Mouse (Mus musculus) thymus, postnatal 36 days (tissue): ENCODE results near the gene Zar1.
"Not testable (repeated sequence)": the region's sequence is repeated elsewhere in the genome, so short reads cannot be mapped to it uniquely, and the experiment has no call there.

Experiments
- DNase-seq, 2 experiments: peaks; one replicate each; pipeline ENCODE4 v3.0.0; 2022; ENCODE audit warnings: mixed read lengths in 2 of 2

Gene Zar1

DNA sequence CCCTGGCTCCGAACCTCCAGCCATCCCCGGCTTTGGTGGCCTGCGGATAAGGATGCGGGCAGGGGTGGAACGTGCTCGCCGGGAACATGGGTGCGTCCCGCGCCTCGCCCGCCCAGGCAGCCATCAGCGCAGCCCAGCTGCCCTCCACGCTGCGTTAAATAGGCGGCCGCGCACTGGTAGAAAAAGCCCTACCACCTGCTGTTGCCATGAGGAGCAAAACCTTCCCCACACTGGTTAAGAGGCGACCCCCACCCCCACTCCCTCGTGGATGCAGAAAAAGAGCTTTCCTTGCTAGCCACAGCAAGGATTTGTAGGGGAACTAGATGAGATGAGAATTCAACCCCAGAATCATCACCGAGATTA lies at the start of gene Zar1:
Zar1 (minus strand) TSS at position 285 of the 363 bp plus-strand sequence.
- DNase-seq: not testable (repeated sequence)

- no peak for DNase-seq
Measured at GRCm38 (mm10) chr5:72630026-72630425, 49.0 kb upstream of the Zar1 start.

GRCm38 (mm10) chr5:72621022-72621421 lies 40.0 kb upstream of the Zar1 start:
- peak; percentile 16 for DNase-seq

DNA sequence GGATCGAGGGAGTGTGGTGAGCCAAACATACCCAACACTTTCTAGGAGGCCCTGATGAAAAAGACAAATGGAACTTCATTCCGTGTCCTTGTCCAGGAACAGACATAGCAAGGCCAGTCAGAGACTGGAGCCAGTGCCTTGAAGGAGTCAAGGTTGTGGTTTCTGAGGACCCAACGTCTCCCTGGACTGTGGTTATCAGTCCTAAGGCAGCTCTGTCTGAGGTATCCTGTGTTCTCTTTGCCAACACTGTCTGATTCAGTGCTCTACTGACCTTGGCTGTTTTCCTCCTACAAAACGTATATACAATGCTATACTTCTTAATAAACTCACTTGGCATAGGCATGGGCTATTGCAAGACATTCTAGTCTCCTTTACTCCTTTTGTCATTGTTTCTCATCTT lies 36.4 kb upstream of the Zar1 start:
- DNase-seq: no peak

DNA sequence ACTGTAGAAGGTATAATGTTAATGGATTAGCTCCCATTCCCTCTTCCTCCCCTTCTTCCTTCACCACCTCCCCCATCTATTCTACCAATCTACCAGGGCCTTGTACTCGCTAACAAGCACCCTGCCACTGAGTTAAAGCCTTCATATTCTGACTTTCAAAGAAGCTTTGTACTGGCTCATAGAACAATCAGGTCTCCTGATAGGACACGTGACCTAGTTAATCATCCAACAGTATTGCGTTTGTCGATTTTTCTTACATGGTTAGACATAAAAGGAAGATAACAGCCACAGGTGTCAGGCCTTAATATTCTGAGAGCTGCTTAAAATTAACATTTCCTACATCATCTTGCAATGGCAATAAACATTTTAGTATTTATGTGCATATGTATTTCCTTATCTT lies 22.1 kb upstream of the Zar1 start:
- no peak for DNase-seq

DNA sequence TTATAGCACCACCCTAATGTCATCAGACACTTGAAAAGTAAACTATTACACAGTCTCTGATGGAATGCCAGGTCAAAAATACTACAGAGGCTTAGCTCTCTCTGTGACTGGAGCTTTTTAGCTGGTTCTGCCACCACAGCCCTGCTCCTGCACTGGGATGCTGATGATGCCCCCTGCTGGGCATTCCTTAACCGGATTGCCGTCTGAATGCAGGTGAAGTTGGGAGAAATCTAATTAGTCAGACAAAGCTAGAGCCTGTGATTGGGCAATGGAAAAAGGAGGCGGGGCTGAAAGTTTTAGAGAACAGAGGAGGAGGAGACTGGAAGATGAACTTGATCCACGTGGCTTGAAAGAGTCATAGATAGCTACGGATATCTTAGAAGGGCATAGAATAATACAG lies 20.0 kb upstream of the Zar1 start:
- DNase-seq: peak; percentile 52 to 61

- DNase-seq: no peak
Measured at GRCm38 (mm10) chr5:72587192-72587681, 6.2 kb upstream of the Zar1 start, which contains the start of gene Gm5868. TSS of gene Gm5868 (minus strand) at chr5:72587551.

DNA sequence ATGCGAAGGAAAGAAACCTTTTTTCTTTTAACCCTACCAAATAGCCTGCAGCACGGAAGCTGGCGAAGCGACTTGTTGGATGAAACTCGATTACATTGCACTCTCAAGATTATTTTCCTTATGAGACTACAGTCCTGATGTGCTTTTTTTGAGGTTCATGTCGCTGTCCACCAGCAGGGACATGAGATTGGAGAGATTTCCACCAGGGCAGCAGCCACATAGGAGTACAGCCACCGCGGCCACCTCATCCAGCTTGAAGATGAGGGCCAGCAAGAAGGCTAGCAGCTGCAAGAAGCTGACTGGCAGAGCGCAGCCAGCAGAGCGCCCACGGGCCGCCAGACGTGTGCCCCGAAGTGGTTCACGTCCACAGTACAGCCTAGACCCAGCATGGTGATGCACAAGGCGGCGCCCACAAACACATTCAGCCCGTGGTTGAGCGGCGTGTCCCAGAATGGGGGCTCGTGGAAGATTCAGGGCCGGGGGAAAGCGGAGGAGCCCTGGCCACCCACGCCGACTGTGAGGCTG lies 5.7 kb upstream of the Zar1 start:
- DNase-seq: not testable (repeated sequence)

DNA sequence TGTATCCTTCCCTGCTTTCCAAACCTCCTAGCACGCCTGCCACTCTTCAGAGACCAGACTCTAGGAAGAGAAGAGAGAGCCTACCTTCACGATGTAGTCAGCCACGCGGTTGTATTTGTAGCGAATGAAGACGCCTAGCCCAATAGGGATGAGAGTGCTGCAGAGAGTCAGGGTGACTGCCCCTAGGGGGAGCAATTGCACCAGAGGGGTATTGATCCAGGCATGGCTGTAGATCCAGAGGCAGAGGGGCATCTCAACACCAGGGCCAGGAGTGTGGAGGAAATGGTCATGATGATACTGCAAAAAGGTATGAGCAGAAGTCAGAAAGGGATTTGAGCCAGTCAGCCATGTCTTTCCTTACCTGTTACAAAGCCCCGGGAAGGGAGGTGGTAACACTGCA lies 5.1 kb upstream of the Zar1 start:
- DNase-seq: peak; percentile 23 to 32

DNA sequence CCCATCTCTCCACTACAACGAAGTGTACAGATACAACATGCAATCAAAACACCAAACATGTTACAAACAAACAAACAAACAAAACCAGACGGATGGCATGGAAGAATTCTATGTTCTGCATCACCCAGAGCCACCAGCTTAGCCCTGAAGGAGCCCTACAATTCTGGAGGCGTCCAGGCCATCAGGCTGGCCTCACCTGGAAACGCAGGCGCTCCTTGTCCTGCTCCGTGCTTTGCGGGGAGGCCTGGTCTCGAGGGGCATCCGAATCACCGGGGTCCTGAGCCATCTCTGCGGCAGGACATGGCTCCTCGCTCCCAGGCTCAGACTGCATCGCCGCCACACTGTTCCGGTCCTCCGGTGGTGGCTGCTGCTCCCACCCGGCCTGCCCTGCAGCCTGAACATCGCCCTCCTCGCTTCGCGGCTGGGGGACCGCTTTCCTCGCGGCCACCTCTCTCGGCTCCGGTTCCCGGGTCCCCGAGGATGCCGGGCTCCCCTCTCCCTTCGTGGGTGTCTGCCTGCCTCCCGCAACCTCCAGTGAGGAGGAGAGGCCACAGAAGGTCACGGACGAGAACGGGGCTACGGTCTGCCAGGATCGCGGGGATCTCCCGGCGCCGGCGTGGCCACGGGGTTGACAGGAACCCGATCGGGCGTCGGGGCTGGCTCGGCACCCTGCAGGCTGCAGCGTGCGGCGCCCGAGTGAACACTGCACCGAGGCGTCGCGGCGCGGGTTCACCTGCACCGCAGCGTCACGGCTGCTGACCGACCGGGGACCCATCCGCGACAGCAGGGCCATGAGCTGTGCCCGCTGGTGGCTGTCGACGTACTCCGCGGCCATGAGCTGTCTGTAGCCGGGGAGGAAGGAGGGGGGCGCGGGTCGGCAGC lies 725 bp downstream of the Zar1 start:
- DNase-seq: peak; percentile 7 to 9

GRCm38 (mm10) chr5:72579599-72579998 lies 1.5 kb downstream of the Zar1 start:
- DNase-seq: not testable (repeated sequence)

- DNase-seq: no peak
Measured at GRCm38 (mm10) chr5:72565621-72566020, 15.4 kb downstream of the Zar1 start.

- not testable (repeated sequence) for DNase-seq
Measured at GRCm38 (mm10) chr5:72563183-72563582, 17.9 kb downstream of the Zar1 start.

DNA sequence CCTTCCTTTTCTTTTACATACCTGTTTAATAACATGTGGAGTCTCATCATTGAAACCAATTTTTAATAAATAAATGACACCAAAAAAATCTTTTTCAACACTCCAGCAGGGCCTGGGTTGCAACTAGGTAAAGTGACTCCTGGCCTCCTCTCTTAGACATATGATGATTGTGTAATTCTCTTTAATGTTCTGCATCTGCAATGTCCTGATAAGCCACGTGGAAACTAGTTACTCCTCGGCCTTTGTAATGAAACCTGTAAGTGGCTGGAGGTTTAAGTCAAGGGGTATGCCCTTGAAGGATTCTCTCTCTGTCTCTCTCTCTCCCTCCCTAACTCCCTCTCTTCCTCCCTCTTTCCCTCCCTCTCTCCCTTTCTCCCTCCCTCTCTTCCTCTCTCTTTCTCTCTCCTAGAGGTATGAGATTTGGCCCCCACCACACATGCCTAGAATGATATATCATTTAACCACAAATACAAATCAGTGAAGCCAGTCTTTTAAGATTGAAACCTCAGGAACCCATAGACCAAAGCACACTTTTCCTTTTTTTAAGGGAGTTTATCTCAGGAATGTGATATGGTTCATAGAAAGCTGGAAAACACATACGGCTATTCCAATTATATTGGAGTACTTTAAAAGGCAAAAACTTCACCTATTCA lies 20.0 kb downstream of the Zar1 start:
- DNase-seq: no peak

DNA sequence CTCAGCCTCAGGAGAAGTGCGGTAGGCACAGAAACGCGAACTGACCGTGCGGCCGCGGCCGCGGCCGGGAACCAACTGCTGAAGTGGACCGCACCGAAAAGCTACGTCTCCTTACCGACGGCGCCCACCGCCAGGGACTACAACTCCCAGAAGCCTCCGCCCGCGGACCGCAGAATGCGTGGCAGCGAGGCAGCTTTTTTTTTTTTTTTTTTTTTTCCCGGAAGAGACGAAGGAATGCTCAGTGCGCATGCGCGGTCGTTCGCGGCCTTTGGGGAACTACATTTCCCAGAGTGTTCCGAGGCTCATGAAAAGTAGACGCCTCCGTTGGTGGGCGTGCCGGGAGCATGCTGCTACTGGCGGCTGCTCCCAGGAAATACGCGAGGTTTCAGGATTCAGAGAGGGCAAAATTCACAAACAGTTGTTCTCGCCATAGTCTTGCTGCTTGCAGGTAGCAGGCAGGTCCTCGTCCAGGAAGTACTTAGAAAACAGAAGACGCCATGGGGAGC lies 21.5 kb downstream of the Zar1 start, which contains the start of gene Nfxl1:
Nfxl1 (minus strand) TSS at position 141 of the 506 bp plus-strand sequence.
- DNase-seq: peak; percentile 94 to 95

- DNase-seq: peak; percentile 25 to 64
Measured at GRCm38 (mm10) chr5:72558716-72559526, 22.1 kb downstream of the Zar1 start.

DNA sequence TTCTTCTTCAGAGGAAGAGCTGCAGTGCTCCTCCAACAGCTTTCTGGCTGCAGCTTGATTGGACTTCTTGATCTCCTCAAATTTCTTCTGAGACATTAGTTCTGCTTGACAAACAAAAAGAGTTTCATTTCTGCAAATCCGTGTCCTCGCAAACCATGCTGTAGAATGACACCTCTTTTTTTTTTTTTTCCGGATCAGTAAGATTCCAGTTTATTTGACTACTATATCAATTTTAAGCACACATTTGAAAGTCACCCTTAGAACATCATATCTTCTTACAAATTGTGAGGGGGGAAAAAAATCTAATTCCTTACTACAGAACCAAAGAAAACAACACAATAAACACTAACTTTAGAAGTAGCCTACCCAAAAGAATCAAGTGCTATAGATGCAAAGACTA lies 24.8 kb downstream of the Zar1 start:
- no peak for DNase-seq

- DNase-seq: no peak
Measured at GRCm38 (mm10) chr5:72551209-72551608, 29.8 kb downstream of the Zar1 start.

GRCm38 (mm10) chr5:72528896-72529295 lies 52.2 kb downstream of the Zar1 start:
- DNase-seq: no peak
